Mouse (Mus musculus) adrenal gland, adult 2 months (tissue): ENCODE results near the gene Ccdc180. TPM values are rescaled to one million over a fixed set of nuclear protein-coding genes. Genes with fewer than 3 reads are reported as not detected.

Experiments
- DNase-seq: peaks from one replicate; pipeline ENCODE4 v3.0.0; 2021
- polyA plus RNA-seq: library from polyadenylated mRNA; depleted of rRNA; stranded (reverse); fragments of >200 nt; gene quantifications from 2 replicates; pipeline ENCODE4 v1.2.3, GENCODE M21; 2012; rRNA removed
- total RNA-seq, 2 experiments: library from RNA; stranded (reverse); gene quantifications; 2 replicates each; pipeline ENCODE4 v1.2.3; 2021

Ccdc180 gene
- total and polyA plus RNA-seq, 3 experiments, result 0.28 TPM; not detected in 2

DNA sequence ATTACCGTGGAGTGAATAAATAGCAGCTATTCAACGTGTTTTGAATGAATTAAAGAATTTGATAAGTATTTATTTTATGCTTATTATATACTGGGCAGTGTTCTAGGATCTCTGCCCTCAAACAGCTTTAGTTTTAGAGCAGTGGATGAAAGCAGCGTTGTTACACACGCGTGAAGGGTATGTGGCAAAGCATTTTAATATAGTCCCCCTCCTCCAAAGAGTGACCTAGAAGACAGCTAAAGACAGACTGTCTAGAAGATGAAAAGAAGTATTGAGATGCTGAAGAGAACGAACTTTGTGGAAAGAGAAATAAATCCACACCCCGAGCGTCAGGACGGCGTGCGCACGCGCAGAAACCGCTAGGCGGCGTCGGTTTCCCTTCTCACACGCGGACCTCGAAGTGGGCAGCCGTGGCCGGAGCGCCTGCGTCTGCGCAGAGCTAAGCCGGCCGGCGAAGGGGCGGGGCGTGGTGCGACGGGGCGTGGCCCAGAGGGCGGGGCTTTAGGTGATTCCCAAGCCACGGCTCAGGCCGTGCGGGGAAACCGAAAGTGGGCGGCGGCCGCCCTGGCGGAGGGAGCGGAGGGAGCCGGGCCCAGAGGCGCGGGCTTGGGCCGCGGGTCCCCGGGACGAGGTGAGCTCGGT, 81.8 kb downstream of the Ccdc180 start:
- peak; percentile 100 for DNase-seq

DNA sequence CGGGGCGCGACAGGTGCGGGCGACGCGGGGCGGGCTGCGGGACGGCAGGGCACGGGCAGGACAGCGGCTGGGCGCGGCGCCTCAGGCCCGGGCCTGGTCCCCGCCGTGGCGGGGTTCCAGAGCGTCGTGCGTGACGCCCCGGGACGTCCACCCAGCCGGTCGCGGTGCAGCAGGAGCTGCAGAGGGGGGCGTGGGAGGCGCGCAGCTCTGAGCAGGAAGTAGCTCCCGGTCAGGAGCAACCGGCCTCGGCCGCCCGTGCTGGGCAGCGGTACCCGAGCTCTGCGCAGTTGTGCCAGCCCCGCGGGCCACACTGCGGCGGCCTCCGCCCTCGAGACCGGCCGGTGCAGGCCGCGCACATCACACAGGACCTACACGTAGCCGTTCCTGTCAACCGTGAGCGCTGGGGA, 82.3 kb downstream of the Ccdc180 start:
- no peak for DNase-seq

DNA sequence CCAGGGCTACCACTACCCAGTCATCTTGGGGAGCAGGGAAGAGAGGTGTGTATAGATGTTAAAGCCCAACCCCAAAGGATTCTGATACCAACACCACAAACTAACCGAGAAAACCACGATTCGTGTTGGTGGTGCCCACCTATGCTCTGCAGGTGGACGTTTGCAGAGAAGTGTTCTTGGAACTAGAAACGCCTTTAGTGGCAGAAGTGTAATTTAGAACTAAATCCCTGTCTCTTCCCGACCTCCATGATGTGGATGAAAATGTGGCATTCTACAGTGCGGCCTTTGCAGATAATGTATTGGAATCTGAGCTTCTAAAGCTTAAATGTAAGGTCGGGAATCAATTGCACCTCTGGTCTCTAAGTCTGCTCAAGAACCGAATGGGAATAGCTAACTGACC, 82.8 kb downstream of the Ccdc180 start:
- no peak for DNase-seq

DNA sequence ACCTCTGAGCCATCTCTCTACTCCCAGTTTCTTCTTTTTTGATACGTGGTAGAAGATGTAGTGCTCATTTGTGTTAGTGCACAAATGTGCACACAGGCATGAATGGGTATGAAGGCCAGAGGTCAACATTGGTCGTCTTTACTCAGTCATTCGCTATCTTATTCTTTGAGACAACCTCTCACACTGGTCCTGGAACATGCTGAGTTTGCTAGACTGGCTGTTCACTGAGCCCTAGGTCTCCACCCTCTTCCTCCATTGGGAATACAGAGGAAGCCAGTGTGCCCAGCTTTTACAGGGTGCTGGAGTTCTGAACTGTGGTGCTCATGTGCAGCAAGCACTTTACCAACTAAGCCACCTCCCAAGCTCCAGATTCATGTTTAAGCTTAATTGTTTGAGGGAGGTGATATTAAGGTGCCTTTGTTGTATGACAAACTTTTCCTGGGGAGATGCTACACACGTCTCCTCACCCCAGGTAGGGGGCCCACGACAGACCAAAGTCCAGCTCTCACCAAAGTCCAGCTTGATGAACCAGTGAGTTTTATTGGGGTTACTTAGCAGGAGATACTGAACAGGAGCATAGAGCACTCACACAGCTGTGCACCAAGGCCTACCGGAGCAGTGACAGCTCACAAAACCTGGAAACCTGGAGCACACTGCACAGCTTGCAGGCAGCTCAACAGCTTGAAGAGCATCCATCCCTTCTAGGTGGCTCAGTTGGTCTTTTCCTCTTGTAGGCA, 87.0 kb downstream of the Ccdc180 start:
- DNase-seq, result no peak

DNA sequence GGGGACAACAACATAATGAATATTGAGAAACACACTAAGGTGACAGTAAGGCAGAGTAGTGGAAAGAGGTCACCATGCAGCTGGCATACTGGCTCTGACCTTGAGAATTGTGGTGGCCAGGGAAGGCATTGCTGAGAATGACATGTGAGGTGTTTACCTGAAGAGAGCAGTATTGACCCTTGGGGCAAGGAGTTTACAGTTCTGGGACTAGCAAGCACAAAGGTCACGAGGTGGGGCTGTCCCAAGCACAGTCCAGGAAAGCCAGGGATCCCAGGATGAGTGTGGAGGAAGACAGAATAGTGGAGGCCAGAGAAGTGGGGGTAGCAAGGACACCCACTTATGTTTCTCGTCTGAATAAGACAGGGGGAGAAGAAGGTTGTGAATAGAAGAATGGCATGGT, 89.8 kb downstream of the Ccdc180 start:
- DNase-seq, result no peak

DNA sequence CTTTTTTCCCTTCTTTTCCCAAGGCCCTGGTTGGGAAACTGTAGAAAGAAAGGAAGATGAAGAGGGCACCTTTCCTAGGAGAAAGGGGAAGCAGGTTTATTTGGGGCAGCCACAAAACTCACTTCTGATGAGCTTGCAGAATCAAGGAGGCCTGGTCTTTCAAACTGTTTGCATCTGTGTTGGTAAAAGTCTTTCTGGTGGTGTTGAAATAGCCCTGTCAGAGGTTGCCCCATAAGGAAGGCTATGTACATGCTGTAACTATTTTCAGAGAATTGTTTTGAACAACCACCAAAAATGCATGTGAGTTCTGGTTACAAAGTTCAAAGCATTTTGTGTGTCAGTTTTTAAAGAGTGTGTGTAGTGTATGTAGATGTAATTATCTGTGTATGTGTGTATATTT, 91.0 kb downstream of the Ccdc180 start:
- DNase-seq, result no peak

DNA sequence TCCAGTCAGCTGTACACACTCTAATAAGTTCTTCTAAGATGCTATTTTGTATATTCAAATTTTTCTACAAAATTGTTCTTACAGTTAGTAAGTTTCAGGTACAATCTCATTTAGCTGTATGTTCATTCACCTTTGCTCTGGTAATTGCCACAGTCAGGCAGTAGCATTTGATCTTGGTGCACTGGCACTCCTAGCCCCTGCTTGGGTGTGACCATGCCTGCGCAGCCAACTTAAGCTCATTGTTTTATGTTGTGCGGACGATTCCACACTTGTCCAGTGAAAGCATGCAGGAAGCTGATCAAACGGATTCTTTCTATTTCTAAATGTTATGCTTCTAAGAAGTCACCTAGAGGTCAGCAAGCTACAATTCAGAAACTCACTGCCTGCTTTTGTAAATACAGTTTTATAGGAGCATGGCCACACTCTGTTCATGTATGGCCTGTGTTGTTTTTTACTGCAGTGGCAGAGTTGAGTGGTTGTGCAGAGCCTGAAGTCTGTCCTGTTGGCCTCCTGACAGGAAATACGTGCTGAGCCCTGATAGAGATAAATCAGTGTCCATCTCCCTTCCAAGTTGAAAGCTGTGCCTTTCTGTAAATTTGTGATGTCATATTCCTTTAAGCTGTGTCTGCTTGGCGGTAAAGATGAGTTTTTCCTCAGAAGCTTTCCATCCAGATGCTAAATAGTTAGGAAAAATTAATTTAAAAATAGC, 100.5 kb downstream of the Ccdc180 start:
- no peak for DNase-seq

DNA sequence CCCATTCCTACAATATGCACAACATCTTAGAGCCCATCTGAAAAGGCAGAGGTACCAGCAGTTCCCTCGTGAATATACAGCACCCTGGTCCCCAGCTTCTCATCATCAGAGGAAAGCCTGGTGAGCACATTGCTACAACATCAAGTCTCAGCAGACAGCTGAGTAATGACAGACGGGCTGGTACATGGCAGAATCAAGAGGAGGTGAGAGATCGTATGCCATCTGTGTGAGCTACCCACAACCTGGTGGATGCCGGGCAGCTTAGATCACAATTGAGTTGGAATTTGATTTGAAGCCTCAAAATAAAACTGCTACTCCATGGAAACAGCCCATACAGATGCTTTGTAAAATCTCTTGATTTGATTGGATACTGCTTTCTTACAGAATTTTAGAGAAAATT, 108.4 kb downstream of the Ccdc180 start:
- DNase-seq, result no peak

Other genes starting within 250 kb of the Ccdc180 start
- gene Aldh1b1, start 91.3 kb upstream of the Ccdc180 start, total RNA-seq, result 10 to 100 TPM; 27.3 to 31.5 TPM
- gene Aldh1b1, start 91.3 kb upstream of the Ccdc180 start, polyA plus RNA-seq, result 30.6 and 31.8 TPM in 2 replicates
- gene Igfbpl1, start 63.4 kb upstream of the Ccdc180 start, total RNA-seq, result not detected
- gene Igfbpl1, start 63.4 kb upstream of the Ccdc180 start, polyA plus RNA-seq, result not detected in 2 replicates
- 1 to 10 TPM in 1 of 2 experiments, not detected in 1; 1.0 TPM for gene Stra6l, start 41.6 kb upstream of the Ccdc180 start, total RNA-seq
- gene Stra6l, start 41.6 kb upstream of the Ccdc180 start, polyA plus RNA-seq, result 0.17 and 0.66 TPM in 2 replicates
- 10 to 100 TPM; 22.5 to 30.1 TPM for gene Tdrd7, start 75.0 kb downstream of the Ccdc180 start, total RNA-seq
- gene Tdrd7, start 75.0 kb downstream of the Ccdc180 start, polyA plus RNA-seq, result 5.4 and 5.6 TPM in 2 replicates
- gene Tmod1, start 148.6 kb downstream of the Ccdc180 start, total RNA-seq, result 1 to 10 TPM; 3.0 to 8.7 TPM
- gene Tmod1, start 148.6 kb downstream of the Ccdc180 start, polyA plus RNA-seq, result 0.89 and 2.2 TPM in 2 replicates
- gene Ncbp1, start 248.3 kb downstream of the Ccdc180 start, total RNA-seq, result 10 to 100 TPM; 47.4 to 59.2 TPM
- gene Ncbp1, start 248.3 kb downstream of the Ccdc180 start, polyA plus RNA-seq, result 8.8 and 11.2 TPM in 2 replicates
- gene Tstd2, start 248.4 kb downstream of the Ccdc180 start, total RNA-seq, result 10 to 100 TPM; 21.0 to 29.8 TPM
- gene Tstd2, start 248.4 kb downstream of the Ccdc180 start, polyA plus RNA-seq, result 10.7 and 13.4 TPM in 2 replicates